19 mouse cellular contexts compared by ENCODE assay signal in genomic region chr13:58848578-58848977, GRCm38 (mm10). TPM values are rescaled to one million over a fixed set of nuclear protein-coding genes. Genes with fewer than 3 reads are reported as not detected.
DNase-seq lines count a peak whose midpoint lies in the region; ATAC-seq and TF ChIP-seq lines count a peak whose summit lies in the region.
"Had no signal": no experiment of that assay in that cellular context is flagged by ENCODE, and none has a peak within 500 bp of the region (broad histone marks: within the 10 kb centered on the region; RNA-seq: fewer than 3 reads in every experiment).

No protein-coding gene starts in this region.

- peak; percentile 38 for TF ChIP-seq CTCF in liver, postnatal 0 days (IDR thresholded peaks at IDR 0.05; ENCODE audit: low read depth)

- in situ Hi-C loops in ES-E14 (cut with MboI; ENCODE audit: low sequenced_read_pairs in 2 of 2, unreplicated experiment in 2 of 2): no loop called here

- no peak overlapping the region for H3K4me2 ChIP-seq in hindbrain, embryonic 11.5 days (replicated peaks; ENCODE audit: low read depth, low read length)
- no peak overlapping the region for H3K4me2 ChIP-seq in hindbrain, embryonic 14.5 days (replicated peaks)
- H3K4me2 ChIP-seq in liver, postnatal 0 days (ENCODE audit: low read depth, low read length): no peak overlapping the region
- H3K4me2 ChIP-seq in liver, embryonic 11.5 days: no peak overlapping the region
- H3K4me2 ChIP-seq: embryonic facial prominence, embryonic 15.5 days; hindbrain, embryonic 15.5 days; kidney, embryonic 15.5 days; liver, embryonic 13.5 days; midbrain, embryonic 12.5 days had no signal

- no peak for TF ChIP-seq EP300 in liver, postnatal 0 days (IDR thresholded peaks at IDR 0.05; ENCODE audit: low read depth)

- ATAC-seq in hindbrain, embryonic 11.5 days (ENCODE audit: low FRiP score): no peak
- no peak for ATAC-seq in hindbrain, embryonic 14.5 days (ENCODE audit: low FRiP score)
- no peak for ATAC-seq in liver, postnatal 0 days
- no peak for ATAC-seq in liver, embryonic 11.5 days (replicated peaks; ENCODE audit: low FRiP score)

- H3K36me3 ChIP-seq in hindbrain, embryonic 11.5 days (ENCODE audit: control insufficient read depth, insufficient read depth, low read length): no peaks in the 10 kb centered on the region
- peaks cover 32% of the 10 kb centered on the region for H3K36me3 ChIP-seq in hindbrain, embryonic 14.5 days (replicated peaks; ENCODE audit: control insufficient read depth, insufficient read depth)
- H3K36me3 ChIP-seq in liver, postnatal 0 days (replicated peaks; ENCODE audit: insufficient read depth, low read length): no peaks in the 10 kb centered on the region
- no peaks in the 10 kb centered on the region for H3K36me3 ChIP-seq in liver, embryonic 11.5 days (ENCODE audit: control insufficient read depth, insufficient read depth, low read length)
- H3K36me3 ChIP-seq in ES-E14 (ENCODE audit: control insufficient read depth, insufficient read depth, low read length, poor library complexity, severe bottlenecking): no peaks in the 10 kb centered on the region
- 0 out of 2 replicates have a peak, but pooled peaks cover 4% of the 10 kb centered on the region for H3K36me3 ChIP-seq in embryonic facial prominence, embryonic 10.5 days (replicated peaks)
- H3K36me3 ChIP-seq: embryonic facial prominence, embryonic 15.5 days; kidney, embryonic 15.5 days; liver, embryonic 13.5 days had no signal

- WGBS in hindbrain, embryonic 11.5 days: 89% methylated on average over 4 of the region's 4 CpGs
- WGBS in hindbrain, embryonic 14.5 days: 88% methylated on average over 4 of the region's 4 CpGs
- WGBS in liver, postnatal 0 days (ENCODE audit: insufficient replicate concordance): 76% methylated on average over 4 of the region's 4 CpGs
- 76% methylated on average over 4 of the region's 4 CpGs for WGBS in liver, embryonic 11.5 days
- 89% methylated on average over 4 of the region's 4 CpGs for WGBS in embryonic facial prominence, embryonic 10.5 days

- no peak overlapping the region for H3K27ac ChIP-seq in hindbrain, embryonic 11.5 days (ENCODE audit: low read depth, low read length)
- no peak overlapping the region for H3K27ac ChIP-seq in hindbrain, embryonic 14.5 days
- H3K27ac ChIP-seq in liver, postnatal 0 days (ENCODE audit: low read depth): no peak overlapping the region
- H3K27ac ChIP-seq in liver, embryonic 11.5 days (ENCODE audit: low read depth, low read length): no peak overlapping the region
- H3K27ac ChIP-seq in ES-E14 (ENCODE audit: insufficient read depth, low read depth, low read length, poor library complexity, severe bottlenecking): no peak overlapping the region
- H3K27ac ChIP-seq in embryonic facial prominence, embryonic 10.5 days (replicated peaks): no peak overlapping the region
- H3K27ac ChIP-seq: embryonic facial prominence, embryonic 15.5 days; hindbrain, embryonic 15.5 days; kidney, embryonic 15.5 days; liver, embryonic 13.5 days; midbrain, embryonic 12.5 days had no signal

- H3K9me3 ChIP-seq in hindbrain, embryonic 11.5 days (ENCODE audit: control insufficient read depth, low read length): no peaks in the 10 kb centered on the region
- H3K9me3 ChIP-seq in hindbrain, embryonic 14.5 days (ENCODE audit: control insufficient read depth, low read length): no peaks in the 10 kb centered on the region
- peaks cover 5% of the 10 kb centered on the region for H3K9me3 ChIP-seq in liver, postnatal 0 days (ENCODE audit: low read length)
- no peaks in the 10 kb centered on the region; the same call in 1 of the 2 replicates for H3K9me3 ChIP-seq in liver, embryonic 11.5 days (ENCODE audit: control insufficient read depth, low read length)
- no peaks in the 10 kb centered on the region for H3K9me3 ChIP-seq in ES-E14 (ENCODE audit: control insufficient read depth, insufficient read depth, low read depth, low read length)
- H3K9me3 ChIP-seq in embryonic facial prominence, embryonic 10.5 days: 0 out of 2 replicates have a peak, but pooled peaks cover 4% of the 10 kb centered on the region
- H3K9me3 ChIP-seq: hindbrain, embryonic 15.5 days; kidney, embryonic 15.5 days; liver, embryonic 13.5 days had no signal

- H3K9ac ChIP-seq in hindbrain, embryonic 11.5 days (ENCODE audit: low read depth, low read length): no peak overlapping the region
- no peak overlapping the region for H3K9ac ChIP-seq in hindbrain, embryonic 14.5 days
- no peak overlapping the region for H3K9ac ChIP-seq in liver, postnatal 0 days (replicated peaks)
- no peak overlapping the region for H3K9ac ChIP-seq in liver, embryonic 11.5 days (ENCODE audit: low read depth, low read length)
- H3K9ac ChIP-seq in ES-E14 (ENCODE audit: insufficient read depth, low read depth, low read length, poor library complexity, severe bottlenecking): no peak overlapping the region
- H3K9ac ChIP-seq: embryonic facial prominence, embryonic 15.5 days; hindbrain, embryonic 15.5 days; kidney, embryonic 15.5 days; liver, embryonic 13.5 days; midbrain, embryonic 12.5 days had no signal

- no peaks in the 10 kb centered on the region for H3K4me1 ChIP-seq in hindbrain, embryonic 11.5 days (replicated peaks; ENCODE audit: control insufficient read depth, insufficient read depth, low read length)
- H3K4me1 ChIP-seq in hindbrain, embryonic 14.5 days (replicated peaks; ENCODE audit: control insufficient read depth, insufficient read depth, low read length): 0 out of 2 replicates have a peak, but pooled peaks cover 4% of the 10 kb centered on the region
- no peaks in the 10 kb centered on the region for H3K4me1 ChIP-seq in liver, postnatal 0 days (ENCODE audit: insufficient read depth)
- no peaks in the 10 kb centered on the region for H3K4me1 ChIP-seq in liver, embryonic 11.5 days (replicated peaks; ENCODE audit: control insufficient read depth, insufficient read depth, low read length)
- H3K4me1 ChIP-seq in ES-E14 (ENCODE audit: control insufficient read depth in 2 of 2, insufficient read depth in 2 of 2, low read length in 2 of 2, poor library complexity in 1 of 2): no peaks in the 10 kb centered on the region
- H3K4me1 ChIP-seq in embryonic facial prominence, embryonic 10.5 days: no peaks in the 10 kb centered on the region
- H3K4me1 ChIP-seq: embryonic facial prominence, embryonic 15.5 days; kidney, embryonic 15.5 days; liver, embryonic 13.5 days had no signal

- intact Hi-C loops in gastrocnemius, postnatal 36 days (cut with DNase I): no loop called here

- H3K4me3 ChIP-seq in hindbrain, embryonic 11.5 days (ENCODE audit: low read depth, low read length): no peak overlapping the region
- H3K4me3 ChIP-seq in hindbrain, embryonic 14.5 days (replicated peaks; ENCODE audit: low read length): no peak overlapping the region
- no peak overlapping the region for H3K4me3 ChIP-seq in liver, postnatal 0 days (ENCODE audit: low read depth, low read length)
- no peak overlapping the region for H3K4me3 ChIP-seq in liver, embryonic 11.5 days (ENCODE audit: low read depth, low read length)
- no peak overlapping the region for H3K4me3 ChIP-seq in ES-E14 (ENCODE audit: insufficient read depth in 1 of 2, low read depth in 1 of 2, low read length in 2 of 2, poor library complexity in 1 of 2, severe bottlenecking in 1 of 2)
- no peak overlapping the region for H3K4me3 ChIP-seq in embryonic facial prominence, embryonic 10.5 days
- H3K4me3 ChIP-seq: embryonic facial prominence, embryonic 15.5 days; hindbrain, embryonic 15.5 days; kidney, embryonic 15.5 days; liver, embryonic 13.5 days; midbrain, embryonic 12.5 days had no signal

- DNase-seq in hindbrain, embryonic 11.5 days (ENCODE audit: low spot score): peak; percentile 30
- no peak for DNase-seq in hindbrain, embryonic 14.5 days (ENCODE audit: low spot score)
- no peak for DNase-seq in liver, postnatal 0 days
- DNase-seq in liver, embryonic 11.5 days (ENCODE audit: low spot score): no peak
- DNase-seq in ES-E14 (ENCODE audit: low read depth, low spot score): peak; percentile 42
- DNase-seq in embryonic facial prominence, embryonic 10.5 days (ENCODE audit: low spot score): peak; percentile 12
- DNase-seq in gastrocnemius, postnatal 36 days: no peak
- DNase-seq: adrenal gland, adult 2 months; cerebellum, adult 18-20 months; heart, adult 18-20 months; heart, postnatal 10 days; liver, embryonic 13.5 days; lung, postnatal 4 days; right cerebral cortex, postnatal 14 days; thymus, adult 2 months had no signal

- no peaks in the 10 kb centered on the region for H3K27me3 ChIP-seq in hindbrain, embryonic 11.5 days (ENCODE audit: control insufficient read depth, insufficient read depth, low read length)
- no peaks in the 10 kb centered on the region for H3K27me3 ChIP-seq in hindbrain, embryonic 14.5 days (ENCODE audit: control insufficient read depth, insufficient read depth, low read length)
- no peaks in the 10 kb centered on the region for H3K27me3 ChIP-seq in liver, postnatal 0 days (ENCODE audit: insufficient read depth, low read length)
- no peaks in the 10 kb centered on the region for H3K27me3 ChIP-seq in liver, embryonic 11.5 days (replicated peaks; ENCODE audit: control insufficient read depth, insufficient read depth, low read length)
- H3K27me3 ChIP-seq in embryonic facial prominence, embryonic 10.5 days (replicated peaks; ENCODE audit: low read depth, poor library complexity, severe bottlenecking): no peaks in the 10 kb centered on the region
- H3K27me3 ChIP-seq: embryonic facial prominence, embryonic 15.5 days; hindbrain, embryonic 15.5 days; kidney, embryonic 15.5 days; liver, embryonic 13.5 days; midbrain, embryonic 12.5 days had no signal

TF ChIP-seq in ES-E14, 5 proteins besides CTCF, POLR2A, EP300 and RAD21:
- no peak for TF ChIP-seq CHD2 (IDR thresholded peaks at IDR 0.05; ENCODE audit: low read depth, low read length)
- TF ChIP-seq ZC3H11A (IDR thresholded peaks at IDR 0.05; ENCODE audit: borderline replicate concordance, low read depth, low read length): peak; percentile 82

RNA-seq across cellular contexts. Expression of gene Ntrk2, which starts 42.2 kb away (rescaled TPM):
- polyA plus RNA-seq in hindbrain, embryonic 11.5 days (2014; fragmentation: Nextera tagmentation; extraction: Ambion mirVana): 51.5 and 54.3 TPM in 2 replicates
- polyA plus RNA-seq in hindbrain, embryonic 14.5 days (2014; fragmentation: Nextera tagmentation; extraction: Ambion mirVana): 108 and 117 TPM in 2 replicates
- 0.11 and 0.21 TPM in 2 replicates for polyA plus RNA-seq in liver, postnatal 0 days (2015; fragmentation: Nextera tagmentation; extraction: Ambion mirVana)
- 0.97 and 1.9 TPM in 2 replicates for polyA plus RNA-seq in liver, embryonic 11.5 days (2014; fragmentation: Nextera tagmentation; extraction: Ambion mirVana)
- total RNA-seq in ES-E14 (2012; rRNA removed): 1.9 and 5.0 TPM in 2 replicates
- 11.5 and 12.3 TPM in 2 replicates for polyA plus RNA-seq in embryonic facial prominence, embryonic 10.5 days (2016; fragmentation: Nextera tagmentation; extraction: Ambion mirVana)
- total RNA-seq in gastrocnemius, postnatal 36 days (2021): 1 to 10 TPM; 3.5 to 4.0 TPM

Comparison
In these comparisons a context has a peak if more than half of its experiments do, and no peak if none do; other contexts are left out.
1. DNase-seq: peak in hindbrain, embryonic 11.5 days (single experiment), ES-E14 (single experiment) and embryonic facial prominence, embryonic 10.5 days (single experiment); none in hindbrain, embryonic 14.5 days (single experiment), liver, postnatal 0 days (single experiment), liver, embryonic 11.5 days (single experiment) and gastrocnemius, postnatal 36 days (0 of 2).